In genomic region chr4:83486117-83486901, GRCm38 (mm10) we compare ENCODE assay signal across 8 mouse cellular contexts. TPM values are rescaled to one million over a fixed set of nuclear protein-coding genes. Genes with fewer than 3 reads are reported as not detected.
DNase-seq lines count a peak whose midpoint lies in the region; ATAC-seq and TF ChIP-seq lines count a peak whose summit lies in the region.

Gene Psip1, minus strand, starts transcription at chr4:83486459.

- no peak for TF ChIP-seq EP300 in MEL (IDR thresholded peaks at IDR 0.05; ENCODE audit: low read depth in 1 of 2, low read length in 2 of 2)

- TF ChIP-seq POLR2A in MEL (IDR thresholded peaks at IDR 0.05; ENCODE audit: control insufficient read depth in 1 of 2, insufficient read depth in 1 of 2, low read depth in 1 of 2, low read length in 2 of 2, poor library complexity in 1 of 2): peak; percentile 46 to 67
- TF ChIP-seq POLR2A in cerebellum, adult 2 months (IDR thresholded peaks at IDR 0.05; ENCODE audit: borderline replicate concordance, insufficient read depth, low read length): peak; percentile 57

- H3K4me3 ChIP-seq in MEL (ENCODE audit: control insufficient read depth in 1 of 2, insufficient read depth in 1 of 2, low read depth in 2 of 2, low read length in 2 of 2): peak within 1 kb of the TSS; percentile 96
- peak within 1 kb of the TSS; percentile 98 for H3K4me3 ChIP-seq in cerebellum, adult 2 months (replicated peaks; ENCODE audit: insufficient read depth, low read depth, low read length)
- peak within 1 kb of the TSS; percentile 88 for H3K4me3 ChIP-seq in lung, embryonic 16.5 days (ENCODE audit: low read length)

- peaks cover 3 to 6% of the 10 kb centered on the region in 2 experiments for H3K4me1 ChIP-seq in MEL (ENCODE audit: control insufficient read depth in 1 of 2, insufficient read depth in 2 of 2, low read length in 2 of 2)
- H3K4me1 ChIP-seq in cerebellum, adult 2 months (ENCODE audit: control insufficient read depth, insufficient read depth, low read length): peaks cover 6% of the 10 kb centered on the region
- H3K4me1 ChIP-seq in lung, embryonic 16.5 days (replicated peaks; ENCODE audit: control insufficient read depth, insufficient read depth, low read length): peaks cover 9% of the 10 kb centered on the region

- peak; percentile 89 to 93 for ATAC-seq in hematopoietic stem cell, adult 5-6 weeks (replicated peaks in 1 of 2; ENCODE audit: insufficient read depth in 1 of 2, low FRiP score in 2 of 2, low TSS enrichment in 1 of 2, low read depth in 1 of 2, poor library complexity in 2 of 2, severe bottlenecking in 2 of 2)
- peak; percentile 92 for ATAC-seq in lung, embryonic 16.5 days (ENCODE audit: low read depth)

- DNase-seq in MEL (ENCODE audit: low read depth, low spot score): peak; percentile 92
- DNase-seq in cerebellum, adult 2 months: peak; percentile 93 to 95
- peak; percentile 91 for DNase-seq in forelimb bud, embryonic 11.5 days (ENCODE audit: low read depth, low spot score)
- DNase-seq in layer of hippocampus, adult 9-10 months (ENCODE audit: low spot score): peak; percentile 80
- DNase-seq in ovary, postnatal 10 days (ENCODE audit: low spot score): peak; percentile 84
- peak; percentile 92 to 95 for DNase-seq in thymus, postnatal 10 days (ENCODE audit: low spot score in 2 of 2)

- TF ChIP-seq RAD21 in MEL (IDR thresholded peaks at IDR 0.05; ENCODE audit: low read depth, low read length): no peak

- WGBS in cerebellum, adult 2 months: under 1% methylated on average over 81 of the region's 86 CpGs
- under 1% methylated on average over 45 of the region's 86 CpGs for WGBS in lung, embryonic 16.5 days

- no peak for TF ChIP-seq CTCF in MEL (IDR thresholded peaks at IDR 0.05 in 2 of 3, conservative IDR thresholded peaks at IDR 0.05 in 1 of 3; ENCODE audit: control insufficient read depth in 1 of 3, insufficient read depth in 1 of 3, low read depth in 2 of 3, low read length in 3 of 3, poor library complexity in 1 of 3, severe bottlenecking in 1 of 3)
- no peak; the same call in 1 of the 2 replicates for TF ChIP-seq CTCF in cerebellum, adult 2 months (IDR thresholded peaks at IDR 0.05; ENCODE audit: borderline replicate concordance, insufficient read depth, low read depth, low read length)

- H3K27ac ChIP-seq in MEL (ENCODE audit: control insufficient read depth, low read depth, low read length): peak within 1 kb of the TSS; percentile 94
- peak within 1 kb of the TSS; percentile 100 for H3K27ac ChIP-seq in cerebellum, adult 2 months (ENCODE audit: insufficient read depth, low read length)
- H3K27ac ChIP-seq in lung, embryonic 16.5 days (ENCODE audit: low read length): peak within 1 kb of the TSS; percentile 96

- peak within 1 kb of the TSS; percentile 98 for H3K9ac ChIP-seq in MEL (ENCODE audit: control insufficient read depth, low read depth, low read length, poor library complexity, severe bottlenecking)
- peak within 1 kb of the TSS; percentile 84 for H3K9ac ChIP-seq in lung, embryonic 16.5 days (ENCODE audit: low read length)

- peaks cover 28% of the 10 kb centered on the region for H3K79me2 ChIP-seq in MEL (ENCODE audit: control insufficient read depth, insufficient read depth, low read length, poor library complexity)

- no peaks in the 10 kb centered on the region for H3K9me3 ChIP-seq in MEL (replicated peaks; ENCODE audit: insufficient read depth, low read length)
- no peaks in the 10 kb centered on the region for H3K9me3 ChIP-seq in lung, embryonic 16.5 days (ENCODE audit: control insufficient read depth, low read length)

- H3K36me3 ChIP-seq in MEL (ENCODE audit: control insufficient read depth in 1 of 2, insufficient read depth in 2 of 2, low read length in 2 of 2): peaks cover 16 to 17% of the 10 kb centered on the region in 2 experiments
- peaks cover 6% of the 10 kb centered on the region for H3K36me3 ChIP-seq in lung, embryonic 16.5 days (ENCODE audit: control insufficient read depth, insufficient read depth, low read length)

- no peaks in the 10 kb centered on the region for H3K27me3 ChIP-seq in MEL (ENCODE audit: control insufficient read depth in 1 of 2, insufficient read depth in 2 of 2, low read length in 2 of 2)
- no peaks in the 10 kb centered on the region for H3K27me3 ChIP-seq in cerebellum, adult 2 months (ENCODE audit: control insufficient read depth, insufficient read depth, low read length)
- H3K27me3 ChIP-seq in lung, embryonic 16.5 days (ENCODE audit: control insufficient read depth, insufficient read depth, low read depth, low read length): no peaks in the 10 kb centered on the region

- H3K4me2 ChIP-seq in lung, embryonic 16.5 days (ENCODE audit: low read depth, low read length): peak within 1 kb of the TSS; percentile 57

TF ChIP-seq in MEL, 35 proteins besides CTCF, POLR2A, EP300 and RAD21:
- TF ChIP-seq ELF1 (IDR thresholded peaks at IDR 0.05; ENCODE audit: low read depth, low read length): no peak
- peak; percentile 89 for TF ChIP-seq MAZ (IDR thresholded peaks at IDR 0.05; ENCODE audit: low read depth, low read length)
- peak; percentile 99 for TF ChIP-seq CHD1 (IDR thresholded peaks at IDR 0.05; ENCODE audit: low read depth, low read length)
- peak; percentile 61; the same call in 1 of the 2 replicates for TF ChIP-seq TBP (IDR thresholded peaks at IDR 0.05; ENCODE audit: low read depth, low read length)
- peak; percentile 69 for TF ChIP-seq SIN3A (IDR thresholded peaks at IDR 0.05; ENCODE audit: low read length)
- peak; percentile 71 for TF ChIP-seq NELFE (IDR thresholded peaks at IDR 0.05; ENCODE audit: low read depth, low read length)
- TF ChIP-seq NRF1 (IDR thresholded peaks at IDR 0.05; ENCODE audit: insufficient read depth, low read depth, low read length, poor library complexity, severe bottlenecking): peak; percentile 2; the same call in 1 of the 2 replicates
- TF ChIP-seq E2F4 (IDR thresholded peaks at IDR 0.05; ENCODE audit: borderline replicate concordance, low read depth, low read length): 0 out of 2 replicates have a peak, but pooled peaks have one; percentile 64
- TF ChIP-seq POLR2AphosphoS2 (IDR thresholded peaks at IDR 0.05; ENCODE audit: low read length): 0 out of 2 replicates have a peak, but pooled peaks have one; percentile 13
- TF ChIP-seq ZC3H11A (IDR thresholded peaks at IDR 0.05; ENCODE audit: low read depth, low read length): no peak
- TF ChIP-seq MAX (IDR thresholded peaks at IDR 0.05; ENCODE audit: low read length): peak; percentile 36; the same call in 1 of the 2 replicates
- no peak for TF ChIP-seq BHLHE40 (IDR thresholded peaks at IDR 0.05; ENCODE audit: borderline replicate concordance, low read depth, low read length)
- TF ChIP-seq ZMIZ1 (IDR thresholded peaks at IDR 0.05; ENCODE audit: low read depth, low read length): peak; percentile 69; the same call in 1 of the 2 replicates
- TF ChIP-seq MEF2A (IDR thresholded peaks at IDR 0.05; ENCODE audit: extremely low read depth, insufficient replicate concordance, low read depth, low read length, poor library complexity, severe bottlenecking): no peak
- TF ChIP-seq TCF12 (IDR thresholded peaks at IDR 0.05; ENCODE audit: low read depth, low read length): peak; percentile 28; the same call in 1 of the 2 replicates
- TF ChIP-seq GABPA (IDR thresholded peaks at IDR 0.05; ENCODE audit: low read depth, low read length): no peak
- TF ChIP-seq MXI1 (IDR thresholded peaks at IDR 0.05; ENCODE audit: low read depth, low read length): peak; percentile 72
- peak; percentile 66 for TF ChIP-seq HCFC1 (IDR thresholded peaks at IDR 0.05; ENCODE audit: low read depth, low read length)
- TF ChIP-seq JUND (IDR thresholded peaks at IDR 0.05; ENCODE audit: low read depth, low read length): no peak
- TF ChIP-seq MYC (IDR thresholded peaks at IDR 0.05; ENCODE audit: low read depth, low read length): no peak

RNA-seq across cellular contexts. Expression of gene Psip1, which starts in this region (rescaled TPM):
- 68.1 and 81.0 TPM in 2 replicates for total RNA-seq in MEL (2012; rRNA removed)
- 100 to 1,000 TPM in 1 of 2 experiments, 10 to 100 TPM in 1; 54.0 to 161 TPM for polyA plus RNA-seq in MEL (2012; ENCODE audit: insufficient read depth in 1 of 2, insufficient read length in 2 of 2, low read depth in 1 of 2, low replicate concordance in 2 of 2, missing spikeins in 1 of 2)
- polyA plus RNA-seq in cerebellum, adult 2 months (2012; rRNA removed): 191 and 200 TPM in 2 replicates
- total RNA-seq in hematopoietic stem cell, adult 5-6 weeks (2017): 280 and 348 TPM in 2 replicates
- polyA plus RNA-seq in lung, embryonic 16.5 days (2015; fragmentation: Nextera tagmentation; extraction: Ambion mirVana): 87.5 and 97.7 TPM in 2 replicates

Comparison
In these comparisons a context has a peak if more than half of its experiments do, and no peak if none do; other contexts are left out.
1. Peak in every context shown above with its lines: DNase-seq, ATAC-seq, H3K4me3 ChIP-seq and H3K27ac ChIP-seq.